Mouse (Mus musculus) ES-Bruce4 (cell line): ENCODE measurements around the gene Rhoh. TPM values are rescaled to one million over a fixed set of nuclear protein-coding genes. Genes with fewer than 3 reads are reported as not detected.

ENCODE experiments used
- H3K27ac ChIP-seq: 2 replicates; pipeline ENCODE4 v1.5.1; 2012; ENCODE audit warnings: low read length, inconsistent platforms; ENCODE audit not compliant: insufficient read depth
- H3K27me3 ChIP-seq: 2 replicates; pipeline ENCODE4 v1.6.1; 2012; ENCODE audit warnings: mild to moderate bottlenecking, low read length, inconsistent platforms; ENCODE audit not compliant: control insufficient read depth, poor library complexity, insufficient read depth, severe bottlenecking
- H3K36me3 ChIP-seq: 2 replicates; pipeline ENCODE4 v1.6.1; 2012; ENCODE audit warnings: inconsistent platforms, mild to moderate bottlenecking, low read length, moderate library complexity; ENCODE audit not compliant: control insufficient read depth, poor library complexity, insufficient read depth, severe bottlenecking
- H3K4me1 ChIP-seq: one replicate; pipeline ENCODE4 v1.8.1; 2011; ENCODE audit warnings: low read length; ENCODE audit not compliant: control insufficient read depth, insufficient read depth
- H3K4me3 ChIP-seq: 2 replicates; pipeline ENCODE4 v1.5.1; 2011; ENCODE audit warnings: low read depth, mild to moderate bottlenecking, low read length
- H3K9ac ChIP-seq: 2 replicates; pipeline ENCODE4 v1.6.1; 2012; ENCODE audit warnings: low read depth, mild to moderate bottlenecking, inconsistent platforms; ENCODE audit not compliant: poor library complexity, severe bottlenecking
- H3K9me3 ChIP-seq: replicated peaks from 2 replicates; pipeline ENCODE4 v1.6.1; 2012; ENCODE audit warnings: mild to moderate bottlenecking, low read length, inconsistent platforms; ENCODE audit not compliant: control insufficient read depth, poor library complexity, insufficient read depth, severe bottlenecking
- CTCF ChIP-seq: IDR thresholded peaks from one replicate; pipeline ENCODE4 v1.8.1; 2011; ENCODE audit warnings: low read depth, low read length
- EP300 ChIP-seq: IDR thresholded peaks from 2 replicates; pipeline ENCODE4 v1.6.1; 2011; ENCODE audit warnings: low read depth, low read length; ENCODE audit not compliant: insufficient read depth
- POLR2A ChIP-seq: IDR thresholded peaks from one replicate; pipeline ENCODE4 v1.8.1; 2011; ENCODE audit warnings: low read length; ENCODE audit not compliant: insufficient read depth
- polyA plus RNA-seq: library from polyadenylated mRNA; stranded (reverse); fragments of >200 nt; gene quantifications from 2 replicates; pipeline ENCODE4 v1.2.4, GENCODE M21; 2011; ENCODE audit warnings: low read depth; ENCODE audit not compliant: missing spikeins, insufficient read depth, insufficient read length

The Rhoh gene
- polyA plus RNA-seq, 1 experiment = 0.12 TPM

- TF ChIP-seq POLR2A (no peak), CTCF (no peak), EP300 (no peak)
- Histone ChIP-seq H3K9ac (no peak overlapping the region), H3K4me3 (no peak overlapping the region), H3K27ac (no peak overlapping the region), H3K27me3 (no peaks in the 10 kb centered on the region), H3K9me3 (no peaks in the 10 kb centered on the region), H3K4me1 (no peaks in the 10 kb centered on the region), H3K36me3 (no peaks in the 10 kb centered on the region)
Measured at GRCm38 (mm10) chr5:65901868-65902418, 40.9 kb downstream of the Rhoh start.

DNA sequence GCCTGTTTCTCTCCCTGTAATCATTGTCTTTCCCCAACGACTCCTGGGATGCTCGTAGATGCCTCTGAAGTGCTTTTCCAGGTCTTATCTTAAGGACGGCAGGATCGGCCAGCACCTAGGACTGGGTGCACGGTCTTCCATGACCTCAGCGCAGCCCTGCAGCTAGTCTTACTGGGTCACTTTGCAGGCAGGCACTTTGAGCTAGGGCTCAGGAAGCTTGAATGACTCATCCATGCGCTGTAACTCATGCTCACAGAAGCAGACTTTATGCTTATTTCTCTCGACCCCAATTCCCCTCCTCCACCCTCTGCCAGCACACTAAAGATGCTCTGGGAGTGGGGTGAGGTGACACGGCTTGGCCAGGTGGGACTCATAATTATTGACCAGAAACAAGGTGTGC, 41.8 kb downstream of the Rhoh start:
- TF ChIP-seq EP300 (no peak), POLR2A (no peak), CTCF (no peak)
- Histone ChIP-seq H3K9me3 (no peaks in the 10 kb centered on the region), H3K36me3 (no peaks in the 10 kb centered on the region), H3K4me1 (no peaks in the 10 kb centered on the region), H3K4me3 (no peak overlapping the region), H3K27me3 (no peaks in the 10 kb centered on the region), H3K9ac (no peak overlapping the region), H3K27ac (no peak overlapping the region)

GRCm38 (mm10) chr5:65904476-65904875, 43.5 kb downstream of the Rhoh start:
- H3K4me3 ChIP-seq = no peak overlapping the region
- H3K27me3 ChIP-seq = no peaks in the 10 kb centered on the region
- no peaks in the 10 kb centered on the region for H3K4me1 ChIP-seq
- no peaks in the 10 kb centered on the region for H3K36me3 ChIP-seq
- H3K9me3 ChIP-seq = no peaks in the 10 kb centered on the region
- H3K9ac ChIP-seq = no peak overlapping the region
- H3K27ac ChIP-seq = no peak overlapping the region
- no peak for TF ChIP-seq POLR2A
- TF ChIP-seq CTCF = no peak

GRCm38 (mm10) chr5:65908751-65909150, 47.7 kb downstream of the Rhoh start:
- Histone ChIP-seq H3K9ac (no peak overlapping the region), H3K4me3 (no peak overlapping the region), H3K27ac (no peak overlapping the region), H3K27me3 (no peaks in the 10 kb centered on the region), H3K4me1 (no peaks in the 10 kb centered on the region), H3K36me3 (no peaks in the 10 kb centered on the region), H3K9me3 (no peaks in the 10 kb centered on the region)
- TF ChIP-seq POLR2A (no peak), EP300 (no peak), CTCF (no peak)

DNA sequence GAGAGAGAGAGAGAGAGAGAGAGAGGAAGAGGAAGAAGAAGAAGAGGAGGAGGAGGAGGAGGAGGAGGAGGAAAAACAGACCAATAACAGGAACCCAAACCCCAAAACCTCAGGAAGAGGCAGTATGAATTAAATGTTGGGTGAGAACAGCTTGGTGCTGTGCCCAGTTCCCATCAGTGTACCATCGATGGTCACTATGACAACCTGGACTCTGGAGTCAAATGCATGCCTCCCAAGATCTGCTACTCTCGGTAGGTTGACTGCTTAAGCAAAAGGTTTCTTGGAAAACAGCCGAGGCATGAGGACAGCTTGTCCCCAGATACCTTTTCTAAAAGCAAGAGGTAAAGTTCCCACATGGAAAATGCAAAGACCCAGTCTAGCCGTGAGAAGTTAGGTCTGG, 48.3 kb downstream of the Rhoh start:
- H3K36me3 ChIP-seq = no peaks in the 10 kb centered on the region
- no peaks in the 10 kb centered on the region for H3K4me1 ChIP-seq
- H3K27ac ChIP-seq = no peak overlapping the region
- no peak overlapping the region for H3K9ac ChIP-seq
- no peak for TF ChIP-seq CTCF
- no peaks in the 10 kb centered on the region for H3K9me3 ChIP-seq
- no peak overlapping the region for H3K4me3 ChIP-seq
- no peaks in the 10 kb centered on the region for H3K27me3 ChIP-seq

DNA sequence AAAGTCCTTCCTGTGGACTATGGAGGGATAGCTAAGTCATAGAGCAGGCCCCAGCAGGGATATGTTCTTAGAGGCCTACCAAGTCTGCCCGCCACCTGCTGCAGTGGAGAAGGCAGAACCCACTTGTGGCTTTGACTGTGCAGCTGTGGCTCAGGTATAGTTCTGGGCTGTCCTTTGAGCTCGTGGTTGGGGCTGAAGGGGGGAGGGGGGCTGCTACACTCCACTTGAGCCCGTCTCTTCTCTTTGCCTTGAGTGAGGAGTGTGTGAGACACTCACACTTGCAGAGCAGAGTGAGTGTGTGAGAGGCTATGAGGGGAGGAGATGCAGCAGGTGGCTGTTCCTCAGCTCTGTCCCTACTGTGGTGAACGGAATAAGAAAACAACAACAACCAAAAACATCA, 49.4 kb downstream of the Rhoh start:
- Histone ChIP-seq H3K27me3 (no peaks in the 10 kb centered on the region), H3K4me3 (no peak overlapping the region), H3K36me3 (no peaks in the 10 kb centered on the region), H3K9ac (no peak overlapping the region), H3K27ac (no peak overlapping the region), H3K9me3 (no peaks in the 10 kb centered on the region), H3K4me1 (no peaks in the 10 kb centered on the region)
- TF ChIP-seq EP300 (no peak), POLR2A (no peak), CTCF (no peak)
